Comparison of ENCODE assay signal across 1 mouse cellular context in genomic region chr13:51647770-51648169, GRCm38 (mm10).
TF ChIP-seq lines count a peak whose summit lies in the region.

No protein-coding gene starts in this region.

TF ChIP-seq in MEL, 35 proteins besides CTCF, POLR2A, EP300 and RAD21 (continued from another document):
- no peak for TF ChIP-seq ZKSCAN1 (IDR thresholded peaks at IDR 0.05; ENCODE audit: low read depth, low read length)
- no peak for TF ChIP-seq MAZ (IDR thresholded peaks at IDR 0.05; ENCODE audit: low read depth, low read length)
- TF ChIP-seq USF2 (IDR thresholded peaks at IDR 0.05; ENCODE audit: borderline replicate concordance in 1 of 2, insufficient read depth in 1 of 2, low read depth in 1 of 2, low read length in 2 of 2), result no peak
